Comparison of ENCODE assay signal across 11 mouse cellular contexts in the genomic region with DNA sequence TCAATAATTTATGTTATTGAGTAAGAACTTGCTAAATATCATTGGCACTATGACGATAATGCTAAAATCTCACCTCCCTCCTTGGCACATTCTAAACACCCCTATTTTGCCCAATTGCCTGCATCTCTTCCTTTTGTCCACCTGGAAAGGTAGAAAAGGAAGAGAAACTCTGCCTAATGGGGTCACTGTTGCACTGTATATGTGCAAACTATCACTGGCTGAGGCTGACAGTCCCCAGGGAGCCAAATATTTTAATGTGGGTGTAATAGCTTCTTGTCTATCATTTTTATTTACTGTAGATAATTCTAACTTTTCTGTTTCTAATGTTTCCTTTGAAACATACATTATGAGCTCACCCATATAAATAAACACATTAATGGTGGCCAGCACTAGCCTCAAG.
DNase-seq lines count a peak whose midpoint lies in the region; ATAC-seq and TF ChIP-seq lines count a peak whose summit lies in the region.
"Had no signal": no experiment of that assay in that cellular context is flagged by ENCODE, and none has a peak within 500 bp of the region (broad histone marks: within the 10 kb centered on the region; RNA-seq: fewer than 3 reads in every experiment).

No protein-coding gene starts in this region.

- H3K27me3 ChIP-seq in heart, postnatal 0 days (ENCODE audit: control insufficient read depth, insufficient read depth, low read length): no peaks in the 10 kb centered on the region
- no peaks in the 10 kb centered on the region for H3K27me3 ChIP-seq in neural tube, embryonic 11.5 days (ENCODE audit: control insufficient read depth, insufficient read depth, low read length)
- H3K27me3 ChIP-seq in neural tube, embryonic 15.5 days (replicated peaks): no peaks in the 10 kb centered on the region
- no peaks in the 10 kb centered on the region for H3K27me3 ChIP-seq in hindbrain, postnatal 0 days (ENCODE audit: insufficient read depth, low read length)
- no peaks in the 10 kb centered on the region for H3K27me3 ChIP-seq in midbrain, postnatal 0 days (ENCODE audit: insufficient read depth, low read length)
- H3K27me3 ChIP-seq: limb, embryonic 12.5 days; stomach, embryonic 15.5 days had no signal

- H3K4me3 ChIP-seq in heart, postnatal 0 days (ENCODE audit: low read depth, low read length): no peak overlapping the region
- H3K4me3 ChIP-seq in neural tube, embryonic 11.5 days (ENCODE audit: low read depth, low read length): no peak overlapping the region
- no peak overlapping the region for H3K4me3 ChIP-seq in neural tube, embryonic 15.5 days (replicated peaks)
- H3K4me3 ChIP-seq in hindbrain, postnatal 0 days (ENCODE audit: low read length): no peak overlapping the region
- no peak overlapping the region for H3K4me3 ChIP-seq in midbrain, postnatal 0 days (ENCODE audit: low read depth, low read length)
- H3K4me3 ChIP-seq: limb, embryonic 12.5 days; stomach, embryonic 15.5 days had no signal

- TF ChIP-seq CTCF in heart, postnatal 0 days (IDR thresholded peaks at IDR 0.05; ENCODE audit: low read depth): peak; percentile 23; the same call in 1 of the 2 replicates
- no peak for TF ChIP-seq CTCF in hindbrain, postnatal 0 days (IDR thresholded peaks at IDR 0.05; ENCODE audit: low read depth)
- 0 out of 2 replicates have a peak, but pooled peaks have one; percentile 15 for TF ChIP-seq CTCF in midbrain, postnatal 0 days (IDR thresholded peaks at IDR 0.05)

- ATAC-seq in heart, postnatal 0 days (ENCODE audit: insufficient read depth, low read depth): no peak
- peak; percentile 45; the same call in 1 of the 2 replicates for ATAC-seq in neural tube, embryonic 11.5 days (ENCODE audit: insufficient read depth, low FRiP score, low TSS enrichment)
- ATAC-seq in neural tube, embryonic 15.5 days (ENCODE audit: low FRiP score): no peak
- ATAC-seq in hindbrain, postnatal 0 days: 0 out of 2 replicates have a peak, but pooled peaks have one; percentile 43
- no peak for ATAC-seq in midbrain, postnatal 0 days (ENCODE audit: low FRiP score)
- ATAC-seq: lung, postnatal 0 days had no signal

- 85% methylated on average over 1 of the region's 1 CpGs for WGBS in heart, postnatal 0 days
- 93% methylated on average over 1 of the region's 1 CpGs for WGBS in neural tube, embryonic 11.5 days
- 82% methylated on average over 1 of the region's 1 CpGs for WGBS in neural tube, embryonic 15.5 days
- 85% methylated on average over 1 of the region's 1 CpGs for WGBS in hindbrain, postnatal 0 days
- WGBS in midbrain, postnatal 0 days: 91% methylated on average over 1 of the region's 1 CpGs

- DNase-seq in heart, postnatal 0 days (ENCODE audit: low spot score): no peak
- DNase-seq in heart, adult 9 months (ENCODE audit: low spot score in 2 of 2): no peak
- DNase-seq in neural tube, embryonic 11.5 days (ENCODE audit: low spot score): no peak
- DNase-seq in hindbrain, postnatal 0 days (ENCODE audit: low spot score): peak; percentile 52
- DNase-seq in midbrain, postnatal 0 days (ENCODE audit: low spot score): peak; percentile 41
- DNase-seq in B cell, adult 2 months: no peak
- DNase-seq in layer of hippocampus, adult 9-10 months (ENCODE audit: low spot score): no peak

- H3K9ac ChIP-seq in heart, postnatal 0 days (replicated peaks; ENCODE audit: low read depth, low read length): no peak overlapping the region
- no peak overlapping the region for H3K9ac ChIP-seq in neural tube, embryonic 11.5 days (ENCODE audit: low read length)
- no peak overlapping the region for H3K9ac ChIP-seq in neural tube, embryonic 15.5 days (replicated peaks)
- no peak overlapping the region for H3K9ac ChIP-seq in hindbrain, postnatal 0 days (replicated peaks; ENCODE audit: low read length)
- H3K9ac ChIP-seq in midbrain, postnatal 0 days (replicated peaks; ENCODE audit: low read length, poor library complexity, severe bottlenecking): no peak overlapping the region
- H3K9ac ChIP-seq: limb, embryonic 12.5 days; stomach, embryonic 15.5 days had no signal

- H3K27ac ChIP-seq in heart, postnatal 0 days (ENCODE audit: low read depth): no peak overlapping the region
- H3K27ac ChIP-seq in neural tube, embryonic 11.5 days (ENCODE audit: low read depth, low read length): no peak overlapping the region
- H3K27ac ChIP-seq in neural tube, embryonic 15.5 days (replicated peaks): no peak overlapping the region
- no peak overlapping the region for H3K27ac ChIP-seq in hindbrain, postnatal 0 days
- H3K27ac ChIP-seq in midbrain, postnatal 0 days (ENCODE audit: low read depth, low read length): no peak overlapping the region
- H3K27ac ChIP-seq: limb, embryonic 12.5 days; stomach, embryonic 15.5 days had no signal

- no peaks in the 10 kb centered on the region for H3K9me3 ChIP-seq in heart, postnatal 0 days (replicated peaks; ENCODE audit: control insufficient read depth, low read length)
- no peaks in the 10 kb centered on the region for H3K9me3 ChIP-seq in neural tube, embryonic 11.5 days (ENCODE audit: control insufficient read depth, low read length)
- no peaks in the 10 kb centered on the region for H3K9me3 ChIP-seq in neural tube, embryonic 15.5 days (replicated peaks)
- H3K9me3 ChIP-seq in hindbrain, postnatal 0 days (ENCODE audit: low read length): no peaks in the 10 kb centered on the region
- H3K9me3 ChIP-seq in midbrain, postnatal 0 days (ENCODE audit: low read length): no peaks in the 10 kb centered on the region
- H3K9me3 ChIP-seq: limb, embryonic 12.5 days; stomach, embryonic 15.5 days had no signal

- no peak for TF ChIP-seq EP300 in heart, postnatal 0 days (IDR thresholded peaks at IDR 0.05; ENCODE audit: low read depth)

- H3K36me3 ChIP-seq in heart, postnatal 0 days (replicated peaks; ENCODE audit: control insufficient read depth, insufficient read depth, low read length): no peaks in the 10 kb centered on the region
- H3K36me3 ChIP-seq in neural tube, embryonic 11.5 days (ENCODE audit: control insufficient read depth, insufficient read depth, low read length): no peaks in the 10 kb centered on the region
- no peaks in the 10 kb centered on the region for H3K36me3 ChIP-seq in neural tube, embryonic 15.5 days
- H3K36me3 ChIP-seq in hindbrain, postnatal 0 days (ENCODE audit: insufficient read depth, low read length): no peaks in the 10 kb centered on the region
- no peaks in the 10 kb centered on the region for H3K36me3 ChIP-seq in midbrain, postnatal 0 days (ENCODE audit: insufficient read depth, low read length)
- H3K36me3 ChIP-seq: limb, embryonic 12.5 days; stomach, embryonic 15.5 days had no signal

- peak overlapping the region; percentile 18; the same call in 1 of the 2 replicates for H3K4me2 ChIP-seq in heart, postnatal 0 days (ENCODE audit: low read depth, low read length)
- H3K4me2 ChIP-seq in neural tube, embryonic 11.5 days (ENCODE audit: low read depth): no peak overlapping the region
- H3K4me2 ChIP-seq in neural tube, embryonic 15.5 days: no peak overlapping the region
- H3K4me2 ChIP-seq in hindbrain, postnatal 0 days (ENCODE audit: low read depth, low read length): no peak overlapping the region
- H3K4me2 ChIP-seq in midbrain, postnatal 0 days (ENCODE audit: low read depth, low read length, poor library complexity, severe bottlenecking): no peak overlapping the region
- H3K4me2 ChIP-seq: limb, embryonic 12.5 days; stomach, embryonic 15.5 days had no signal

- H3K4me1 ChIP-seq in heart, postnatal 0 days (ENCODE audit: control insufficient read depth, insufficient read depth): no peaks in the 10 kb centered on the region
- no peaks in the 10 kb centered on the region for H3K4me1 ChIP-seq in neural tube, embryonic 11.5 days (ENCODE audit: control insufficient read depth, insufficient read depth, low read length)
- no peaks in the 10 kb centered on the region for H3K4me1 ChIP-seq in neural tube, embryonic 15.5 days
- no peaks in the 10 kb centered on the region for H3K4me1 ChIP-seq in hindbrain, postnatal 0 days (ENCODE audit: insufficient read depth, low read length)
- no peaks in the 10 kb centered on the region for H3K4me1 ChIP-seq in midbrain, postnatal 0 days (ENCODE audit: insufficient read depth, low read length)
- H3K4me1 ChIP-seq: stomach, embryonic 15.5 days had no signal

Comparison
In these comparisons a context has a peak if more than half of its experiments do, and no peak if none do; other contexts are left out.
1. ATAC-seq: peak in neural tube, embryonic 11.5 days (single experiment) and hindbrain, postnatal 0 days (single experiment); none in heart, postnatal 0 days (single experiment), neural tube, embryonic 15.5 days (single experiment) and midbrain, postnatal 0 days (single experiment).
2. DNase-seq: peak in hindbrain, postnatal 0 days (single experiment) and midbrain, postnatal 0 days (single experiment); none in heart, postnatal 0 days (single experiment), heart, adult 9 months (0 of 2), neural tube, embryonic 11.5 days (single experiment), B cell, adult 2 months (0 of 2) and layer of hippocampus, adult 9-10 months (single experiment).